Mouse (Mus musculus): ENCODE measurements around the gene Mrpl18. TPM values are rescaled to one million over a fixed set of nuclear protein-coding genes. Genes with fewer than 3 reads are reported as not detected.
"Not testable (repeated sequence)": the region's sequence is repeated elsewhere in the genome, so short reads cannot be mapped to it uniquely, and the experiment has no call there.

Gene Mrpl18
- polyA plus RNA-seq (2012; rRNA removed), result 56.3 and 58.0 TPM in 2 replicates

- TF ChIP-seq CTCF (IDR thresholded peaks at IDR 0.05; ENCODE audit: extremely low read depth, insufficient read depth, low read length) (no peak), POLR2A (IDR thresholded peaks at IDR 0.05; ENCODE audit: extremely low read depth, insufficient read depth, low read length) (peak; percentile 84; the same call in 1 of the 2 replicates)
- H3K4me3 ChIP-seq (ENCODE audit: insufficient read depth, low read length), result peak within 1 kb of the TSS; percentile 75
- H3K4me1 ChIP-seq (ENCODE audit: control insufficient read depth, insufficient read depth, low read length), result no peaks in the 10 kb centered on the region
- peak within 1 kb of the TSS; percentile 75 for H3K27ac ChIP-seq (ENCODE audit: insufficient read depth, low read length)
Measured at GRCm38 (mm10) chr17:12915881-12916583, at the start of gene Mrpl18. Gene Mrpl18 (minus strand): TSS chr17:12916345.

GRCm38 (mm10) chr17:12963476-12963875 is 47.3 kb upstream of the Mrpl18 start:
- TF ChIP-seq POLR2A (IDR thresholded peaks at IDR 0.05; ENCODE audit: extremely low read depth, insufficient read depth, low read length) (no peak), CTCF (IDR thresholded peaks at IDR 0.05; ENCODE audit: extremely low read depth, insufficient read depth, low read length) (no peak)
- Histone ChIP-seq H3K27ac (ENCODE audit: insufficient read depth, low read length) (no peak overlapping the region), H3K4me3 (ENCODE audit: insufficient read depth, low read length) (no peak overlapping the region), H3K4me1 (ENCODE audit: control insufficient read depth, insufficient read depth, low read length) (no peaks in the 10 kb centered on the region; the same call in 1 of the 2 replicates)

DNA sequence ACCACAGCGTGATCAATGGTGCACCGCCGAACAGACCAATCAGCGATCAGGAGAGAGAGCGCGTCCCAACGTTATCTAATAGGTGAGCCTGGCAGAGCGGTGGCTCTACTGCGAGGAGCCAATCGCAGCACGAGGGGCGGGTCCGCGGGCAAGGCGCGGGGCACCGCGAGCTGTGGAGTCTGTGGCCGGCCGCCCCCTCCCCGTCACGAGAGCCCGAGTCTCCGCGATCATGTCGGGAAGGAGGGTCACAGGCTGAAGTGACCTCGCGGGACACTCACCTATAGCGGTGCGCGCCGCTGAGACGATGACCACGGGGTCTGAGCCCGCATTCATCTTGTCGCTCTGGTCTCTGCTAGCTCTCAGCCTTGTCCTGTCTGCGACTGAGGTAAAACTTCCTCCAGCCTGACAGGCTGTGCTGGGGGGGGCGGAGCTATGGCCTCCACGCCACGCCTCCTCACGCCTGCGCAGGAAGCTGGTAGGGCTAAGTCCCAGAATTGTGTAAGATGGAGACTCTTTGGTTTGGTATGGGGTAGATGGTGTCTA is 44.3 kb upstream of the Mrpl18 start, which contains the start of gene Acat2:
Gene Acat2 (minus strand): TSS at position 417 of the 543 bp plus-strand sequence.
- TF ChIP-seq POLR2A (IDR thresholded peaks at IDR 0.05; ENCODE audit: extremely low read depth, insufficient read depth, low read length), result peak; percentile 98
- TF ChIP-seq CTCF (IDR thresholded peaks at IDR 0.05; ENCODE audit: extremely low read depth, insufficient read depth, low read length), result no peak

GRCm38 (mm10) chr17:12959377-12959776 is 43.2 kb upstream of the Mrpl18 start:
- H3K4me3 ChIP-seq (ENCODE audit: insufficient read depth, low read length); H3K27ac ChIP-seq (ENCODE audit: insufficient read depth, low read length); H3K4me1 ChIP-seq (ENCODE audit: control insufficient read depth, insufficient read depth, low read length): not testable (repeated sequence)

More for the DNA sequence above, 44.3 kb upstream of the Mrpl18 start, which contains the start of gene Acat2:
- Histone ChIP-seq H3K4me3 (ENCODE audit: insufficient read depth, low read length) (peak within 1 kb of the TSS; percentile 62), H3K4me1 (ENCODE audit: control insufficient read depth, insufficient read depth, low read length) (no peaks in the 10 kb centered on the region), H3K27ac (ENCODE audit: insufficient read depth, low read length) (peak within 1 kb of the TSS; percentile 44)

GRCm38 (mm10) chr17:12956664-12957063 is 40.5 kb upstream of the Mrpl18 start:
- H3K4me3 ChIP-seq (ENCODE audit: insufficient read depth, low read length), result no peak overlapping the region
- H3K27ac ChIP-seq (ENCODE audit: insufficient read depth, low read length), result no peak overlapping the region
- H3K4me1 ChIP-seq (ENCODE audit: control insufficient read depth, insufficient read depth, low read length), result peaks cover 2% of the 10 kb centered on the region; the same call in 1 of the 2 replicates
- TF ChIP-seq CTCF (IDR thresholded peaks at IDR 0.05; ENCODE audit: extremely low read depth, insufficient read depth, low read length), result no peak
- TF ChIP-seq POLR2A (IDR thresholded peaks at IDR 0.05; ENCODE audit: extremely low read depth, insufficient read depth, low read length), result no peak

- H3K27ac ChIP-seq (ENCODE audit: insufficient read depth, low read length), result no peak overlapping the region
- H3K4me1 ChIP-seq (ENCODE audit: control insufficient read depth, insufficient read depth, low read length), result peaks cover 4% of the 10 kb centered on the region
- H3K4me3 ChIP-seq (ENCODE audit: insufficient read depth, low read length), result no peak overlapping the region
- no peak for TF ChIP-seq CTCF (IDR thresholded peaks at IDR 0.05; ENCODE audit: extremely low read depth, insufficient read depth, low read length)
- TF ChIP-seq POLR2A (IDR thresholded peaks at IDR 0.05; ENCODE audit: extremely low read depth, insufficient read depth, low read length), result no peak
Measured at GRCm38 (mm10) chr17:12949669-12950068, 33.5 kb upstream of the Mrpl18 start.

- H3K4me1 ChIP-seq (ENCODE audit: control insufficient read depth, insufficient read depth, low read length), result 0 out of 2 replicates have a peak, but pooled peaks cover 1% of the 10 kb centered on the region
- TF ChIP-seq CTCF (IDR thresholded peaks at IDR 0.05; ENCODE audit: extremely low read depth, insufficient read depth, low read length) (no peak), POLR2A (IDR thresholded peaks at IDR 0.05; ENCODE audit: extremely low read depth, insufficient read depth, low read length) (no peak)
- H3K27ac ChIP-seq (ENCODE audit: insufficient read depth, low read length), result no peak overlapping the region
- H3K4me3 ChIP-seq (ENCODE audit: insufficient read depth, low read length), result no peak overlapping the region
Measured at GRCm38 (mm10) chr17:12942459-12943162, 26.5 kb upstream of the Mrpl18 start.

DNA sequence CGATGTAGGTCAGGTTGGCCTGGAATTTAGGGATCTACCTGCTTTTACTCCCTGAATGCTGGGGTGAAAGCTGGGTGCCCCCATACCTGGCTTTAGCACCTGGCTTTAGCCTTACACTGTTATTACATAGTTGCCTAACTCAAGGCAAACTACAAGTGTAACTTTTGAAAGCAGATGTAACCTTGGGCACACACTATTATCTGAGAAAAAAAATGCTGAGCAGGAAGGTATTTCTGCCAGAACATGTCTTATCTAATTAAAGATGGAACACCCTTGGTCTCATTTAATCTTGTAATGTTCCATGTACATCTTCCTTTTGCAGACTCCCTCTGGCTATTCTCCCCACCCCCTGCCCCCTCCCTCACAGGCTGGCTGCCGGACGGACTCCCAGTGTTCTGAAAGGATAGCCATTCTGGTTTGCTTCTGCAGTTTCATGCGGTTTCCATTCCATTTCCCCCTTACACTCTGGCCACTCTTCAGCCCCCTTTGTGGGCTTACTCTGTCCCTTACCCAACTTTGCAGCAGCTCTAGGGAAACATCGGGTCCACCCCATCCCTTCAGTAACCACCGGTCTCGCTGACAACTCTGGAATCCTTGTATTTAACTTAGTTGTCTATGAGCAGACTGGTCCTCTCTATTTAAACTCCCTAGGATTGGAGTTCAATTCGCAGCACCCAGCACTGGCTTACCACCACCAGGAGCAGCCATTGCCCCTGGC is 25.6 kb upstream of the Mrpl18 start:
- H3K4me1 ChIP-seq (ENCODE audit: control insufficient read depth, insufficient read depth, low read length), result 0 out of 2 replicates have a peak, but pooled peaks cover 1% of the 10 kb centered on the region
- H3K27ac ChIP-seq (ENCODE audit: insufficient read depth, low read length), result no peak overlapping the region
- H3K4me3 ChIP-seq (ENCODE audit: insufficient read depth, low read length), result no peak overlapping the region
- TF ChIP-seq CTCF (IDR thresholded peaks at IDR 0.05; ENCODE audit: extremely low read depth, insufficient read depth, low read length) (no peak), POLR2A (IDR thresholded peaks at IDR 0.05; ENCODE audit: extremely low read depth, insufficient read depth, low read length) (no peak)

- Histone ChIP-seq H3K27ac (ENCODE audit: insufficient read depth, low read length) (no peak within 1 kb of the TSS), H3K4me1 (ENCODE audit: control insufficient read depth, insufficient read depth, low read length) (0 out of 2 replicates have a peak, but pooled peaks cover 1% of the 10 kb centered on the region), H3K4me3 (ENCODE audit: insufficient read depth, low read length) (peak within 1 kb of the TSS; percentile 37)
- no peak for TF ChIP-seq POLR2A (IDR thresholded peaks at IDR 0.05; ENCODE audit: extremely low read depth, insufficient read depth, low read length)
- TF ChIP-seq CTCF (IDR thresholded peaks at IDR 0.05; ENCODE audit: extremely low read depth, insufficient read depth, low read length), result no peak
Measured at GRCm38 (mm10) chr17:12940151-12940805, 24.1 kb upstream of the Mrpl18 start, which contains the start of gene Acat3. Gene Acat3 (minus strand): TSS chr17:12940600.

DNA sequence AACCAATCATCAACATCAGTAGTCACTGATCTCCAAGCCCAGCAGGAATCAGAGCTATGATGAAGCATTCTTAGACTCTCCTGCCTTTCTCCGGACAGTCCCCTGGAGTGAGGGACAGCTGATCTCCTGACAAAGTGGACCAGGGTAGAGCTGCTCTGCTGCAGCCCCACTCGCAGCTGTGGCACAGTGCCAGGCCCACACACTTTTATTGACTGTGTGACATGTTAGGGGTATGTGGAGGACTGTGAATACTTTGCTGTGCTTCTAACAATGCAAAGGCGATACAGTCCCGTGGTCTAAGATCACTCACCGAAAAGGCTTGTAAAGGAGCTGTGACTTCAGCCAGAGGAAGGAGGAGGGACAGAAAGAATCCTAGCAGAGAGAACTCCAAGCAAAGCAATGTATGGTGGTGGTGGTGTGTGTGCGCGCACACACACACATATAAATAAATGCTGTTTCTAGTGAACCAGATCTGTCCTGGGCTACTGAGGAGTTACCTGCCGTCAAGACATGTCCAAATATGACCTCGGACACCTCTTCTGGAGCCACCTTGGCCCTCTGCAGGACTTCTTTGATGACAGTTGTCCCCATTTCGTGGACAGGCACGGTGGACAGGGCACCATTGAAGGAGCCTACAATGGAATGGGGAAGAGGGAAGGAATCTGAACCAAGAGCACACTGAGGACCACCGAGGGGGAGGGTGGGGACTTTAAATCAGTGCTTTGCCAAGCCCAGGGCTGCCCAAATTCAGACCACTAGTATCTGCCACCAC is 23.4 kb upstream of the Mrpl18 start:
- not testable (repeated sequence) for H3K4me1 ChIP-seq (ENCODE audit: control insufficient read depth, insufficient read depth, low read length); H3K27ac ChIP-seq (ENCODE audit: insufficient read depth, low read length)
- H3K4me3 ChIP-seq (ENCODE audit: insufficient read depth, low read length), result peak overlapping the region; percentile 37; the same call in 1 of the 2 replicates
